Mouse (Mus musculus) liver, postnatal 0 days (tissue): ENCODE measurements around the gene Cnot2.

ENCODE experiments used
- CTCF ChIP-seq: sonication (generic); IDR thresholded peaks from 2 replicates; pipeline ENCODE4 v1.5.1; 2016; ENCODE audit warnings: antibody characterized with exemption, low read depth
- EP300 ChIP-seq: IDR thresholded peaks from 2 replicates; pipeline ENCODE4 v1.6.1; 2016; ENCODE audit warnings: antibody characterized with exemption, low read depth, mild to moderate bottlenecking

- TF ChIP-seq CTCF, result no peak
- no peak for TF ChIP-seq EP300
Measured at GRCm38 (mm10) chr10:116570526-116570925, 10.8 kb downstream of the Cnot2 start.
